Mouse (Mus musculus) MEL (cell line): ENCODE data around the gene Gadd45gip1. TPM values are rescaled to one million over a fixed set of nuclear protein-coding genes. Genes with fewer than 3 reads are reported as not detected.

ENCODE experiments used
- DNase-seq: peaks from one replicate; pipeline ENCODE4 v3.0.0; 2011; ENCODE audit warnings: low read depth, low spot score
- H3K27ac ChIP-seq: 2 replicates; pipeline ENCODE4 v1.5.1; 2012; ENCODE audit warnings: low read depth, mild to moderate bottlenecking, control low read depth, low read length, moderate library complexity; ENCODE audit not compliant: control insufficient read depth
- H3K27me3 ChIP-seq, 2 experiments: fragments of 150-350 bp in 1 of 2; sonication (generic) in 1 of 2; 2 replicates each; pipeline ENCODE4 v1.6.1; 2012; ENCODE audit warnings: low read length in 2 of 2, mild to moderate bottlenecking in 2 of 2, improper control_type of control experiment in 1 of 2, moderate library complexity in 1 of 2; ENCODE audit not compliant: insufficient read depth in 2 of 2, control insufficient read depth in 1 of 2
- H3K36me3 ChIP-seq, 2 experiments: 2 replicates each; pipeline ENCODE4 v1.6.1; 2012 to 2014; ENCODE audit warnings: low read length in 2 of 2, improper control_type of control experiment in 1 of 2, inconsistent platforms in 1 of 2, mild to moderate bottlenecking in 1 of 2; ENCODE audit not compliant: insufficient read depth in 2 of 2, control insufficient read depth in 1 of 2
- H3K4me1 ChIP-seq, 2 experiments: fragments of 150-350 bp in 1 of 2; sonication (generic) in 1 of 2; 2 replicates each; pipeline ENCODE4 v1.6.1; 2012; ENCODE audit warnings: low read length in 2 of 2, improper control_type of control experiment in 1 of 2, mild to moderate bottlenecking in 1 of 2; ENCODE audit not compliant: insufficient read depth in 2 of 2, control insufficient read depth in 1 of 2
- H3K4me3 ChIP-seq, 2 experiments: fragments of 150-350 bp in 1 of 2; sonication (generic) in 1 of 2; 2 replicates each; pipeline ENCODE4 v1.5.1; 2012; ENCODE audit warnings: low read depth in 2 of 2, low read length in 2 of 2, mild to moderate bottlenecking in 2 of 2, moderate library complexity in 2 of 2, control low read depth in 1 of 2, improper control_type of control experiment in 1 of 2; ENCODE audit not compliant: control insufficient read depth in 1 of 2, insufficient read depth in 1 of 2
- H3K79me2 ChIP-seq: 2 replicates; pipeline ENCODE4 v1.6.1; 2012; ENCODE audit warnings: mild to moderate bottlenecking, low read length, moderate library complexity; ENCODE audit not compliant: control insufficient read depth, poor library complexity, insufficient read depth
- H3K9ac ChIP-seq: 2 replicates; pipeline ENCODE4 v1.6.1; 2012; ENCODE audit warnings: low read depth, mild to moderate bottlenecking, control low read depth, low read length, moderate library complexity; ENCODE audit not compliant: control insufficient read depth, poor library complexity, severe bottlenecking
- H3K9me3 ChIP-seq: fragments of 150-350 bp; sonication (generic); replicated peaks from 2 replicates; pipeline ENCODE4 v1.6.1; 2012; ENCODE audit warnings: mild to moderate bottlenecking, low read length, improper control_type of control experiment, moderate library complexity; ENCODE audit not compliant: insufficient read depth
- CTCF ChIP-seq, 3 experiments: IDR thresholded peaks in 2 of 3; conservative IDR thresholded peaks in 1 of 3; 2 replicates each; pipeline ENCODE4 v1.5.1; 2011 to 2012; ENCODE audit warnings: low read length in 3 of 3, low read depth in 2 of 3, mild to moderate bottlenecking in 2 of 3, improper control_type of control experiment in 1 of 3, inconsistent platforms in 1 of 3, mixed read lengths in 1 of 3, moderate library complexity in 1 of 3; ENCODE audit not compliant: control insufficient read depth in 1 of 3, insufficient read depth in 1 of 3, poor library complexity in 1 of 3, severe bottlenecking in 1 of 3
- E2F4 ChIP-seq: IDR thresholded peaks from 2 replicates; pipeline ENCODE4 v1.6.1; 2011; ENCODE audit warnings: low read depth, low read length, improper control_type of control experiment, borderline replicate concordance
- HCFC1 ChIP-seq: IDR thresholded peaks from 2 replicates; pipeline ENCODE4 v1.6.1; 2012; ENCODE audit warnings: low read depth, mild to moderate bottlenecking, inconsistent platforms, low read length, improper control_type of control experiment, moderate library complexity
- MAFK ChIP-seq: IDR thresholded peaks from 2 replicates; pipeline ENCODE4 v1.6.1; 2011; ENCODE audit warnings: low read depth, mild to moderate bottlenecking, low read length, improper control_type of control experiment, borderline replicate concordance
- MAX ChIP-seq: IDR thresholded peaks from 2 replicates; pipeline ENCODE4 v1.6.1; 2011; ENCODE audit warnings: low read length, improper control_type of control experiment
- MAZ ChIP-seq: IDR thresholded peaks from 2 replicates; pipeline ENCODE4 v1.6.1; 2012; ENCODE audit warnings: low read depth, mild to moderate bottlenecking, inconsistent platforms, low read length, improper control_type of control experiment
- MYB ChIP-seq: IDR thresholded peaks from 2 replicates; pipeline ENCODE4 v1.6.1; 2011; ENCODE audit warnings: mild to moderate bottlenecking, low read depth, low read length, improper control_type of control experiment
- NRF1 ChIP-seq: IDR thresholded peaks from 2 replicates; pipeline ENCODE4 v1.6.1; 2014; ENCODE audit warnings: low read depth, mild to moderate bottlenecking, inconsistent platforms, low read length, improper control_type of control experiment, moderate library complexity; ENCODE audit not compliant: poor library complexity, insufficient read depth, severe bottlenecking
- POLR2A ChIP-seq, 2 experiments: IDR thresholded peaks; 2 replicates each; pipeline ENCODE4 v1.6.1; 2011 to 2012; ENCODE audit warnings: low read length in 2 of 2, mild to moderate bottlenecking in 2 of 2, control low read depth in 1 of 2, improper control_type of control experiment in 1 of 2, low read depth in 1 of 2, moderate library complexity in 1 of 2; ENCODE audit not compliant: control insufficient read depth in 1 of 2, insufficient read depth in 1 of 2, poor library complexity in 1 of 2
- POLR2AphosphoS2 ChIP-seq: IDR thresholded peaks from 2 replicates; pipeline ENCODE4 v1.6.1; 2011; ENCODE audit warnings: low read length, improper control_type of control experiment
- POLR2AphosphoS5 ChIP-seq: IDR thresholded peaks from 2 replicates; pipeline ENCODE4 v1.6.1; 2012; ENCODE audit warnings: low read depth, borderline replicate concordance, mild to moderate bottlenecking, inconsistent platforms, low read length, moderate library complexity, mixed read lengths
- RCOR1 ChIP-seq: IDR thresholded peaks from 2 replicates; pipeline ENCODE4 v1.6.1; 2012; ENCODE audit warnings: low read depth, mild to moderate bottlenecking, inconsistent platforms, low read length, improper control_type of control experiment
- ZMIZ1 ChIP-seq: IDR thresholded peaks from 2 replicates; pipeline ENCODE4 v1.6.1; 2012; ENCODE audit warnings: low read depth, mild to moderate bottlenecking, inconsistent platforms, low read length, improper control_type of control experiment, moderate library complexity
- polyA plus RNA-seq, 2 experiments: library from polyadenylated mRNA; stranded (reverse) in 1 of 2; unstranded in 1 of 2; fragments of >175 nt in 1 of 2; fragments of >200 nt in 1 of 2; gene quantifications; 2 replicates each; pipeline versions ENCODE4 v1.2.1 to v1.2.4; 2012; ENCODE audit warnings: low replicate concordance in 2 of 2, low read depth in 1 of 2; ENCODE audit not compliant: insufficient read length in 2 of 2, insufficient read depth in 1 of 2, missing spikeins in 1 of 2
- total RNA-seq: library from RNA; depleted of rRNA; stranded (reverse); fragments of 300-350 nt; gene quantifications from 2 replicates; pipeline ENCODE4 v1.2.3, GENCODE M21; 2012

Gadd45gip1 gene
- total and polyA plus RNA-seq, 3 experiments, result 51.8 to 62.9 TPM; not detected in 1

- TF ChIP-seq MAFK (no peak), POLR2A (IDR thresholded peaks at IDR 0.05; ENCODE audit: control insufficient read depth in 1 of 2, insufficient read depth in 1 of 2, low read depth in 1 of 2, low read length in 2 of 2, poor library complexity in 1 of 2) (peak; percentile 80 to 81), MAX (peak; percentile 80), HCFC1 (peak; percentile 84)
- TF ChIP-seq, all 39 proteins: peak for 16
Observed at GRCm38 (mm10) chr8:84832034-84832717, 854 bp downstream of the Gadd45gip1 start (continued).

- H3K27ac ChIP-seq, result peak overlapping the region; percentile 88
- DNase-seq, result no peak
- H3K9ac ChIP-seq, result peak overlapping the region; percentile 99
- TF ChIP-seq ZMIZ1 (0 out of 2 replicates have a peak, but pooled peaks have one; percentile 41), POLR2AphosphoS2 (peak; percentile 21; the same call in 1 of the 2 replicates), MAZ (no peak), CTCF (IDR thresholded peaks at IDR 0.05 in 2 of 3, conservative IDR thresholded peaks at IDR 0.05 in 1 of 3; ENCODE audit: control insufficient read depth in 1 of 3, insufficient read depth in 1 of 3, low read depth in 2 of 3, low read length in 3 of 3, poor library complexity in 1 of 3, severe bottlenecking in 1 of 3) (peak in 1 of 3 experiments; percentile 12; a peak in 1 of 6 replicates), MYB (no peak), NRF1 (no peak), RCOR1 (no peak), POLR2AphosphoS5 (no peak), E2F4 (no peak)
- H3K4me3 ChIP-seq, result peak overlapping the region; percentile 74 to 100
- H3K9me3 ChIP-seq, result no peaks in the 10 kb centered on the region
- peaks cover 12% of the 10 kb centered on the region for H3K79me2 ChIP-seq
- H3K4me1 ChIP-seq, result peaks cover 2 to 11% of the 10 kb centered on the region in 2 experiments; a peak in 3 of 4 replicates
- H3K27me3 ChIP-seq, result no peaks in the 10 kb centered on the region
- peaks cover 2 to 17% of the 10 kb centered on the region in 2 experiments; a peak in 3 of 4 replicates for H3K36me3 ChIP-seq
Observed at GRCm38 (mm10) chr8:84832759-84833742, 1.7 kb downstream of the Gadd45gip1 start.
